9 mouse cellular contexts compared by ENCODE assay signal in genomic region chr7:112328969-112329368, GRCm38 (mm10).
A peak's percentile ranks its signal among the peaks of the same experiment; 100 is the strongest.
DNase-seq lines count a peak whose midpoint lies in the region; ATAC-seq and TF ChIP-seq lines count a peak whose summit lies in the region.
"Had no signal": no experiment of that assay in that cellular context is flagged by ENCODE, and none has a peak within 500 bp of the region (broad histone marks: within the 10 kb centered on the region; RNA-seq: fewer than 3 reads in every experiment).

No protein-coding gene starts in this region.

- 18% methylated on average over 1 of the region's 1 CpGs for WGBS in heart, embryonic 15.5 days

- no peaks in the 10 kb centered on the region for H3K4me1 ChIP-seq in E14TG2a.4 (replicated peaks; ENCODE audit: low read depth, low read length)
- 0 out of 2 replicates have a peak, but pooled peaks cover 19% of the 10 kb centered on the region for H3K4me1 ChIP-seq in heart, embryonic 15.5 days (replicated peaks)
- H3K4me1 ChIP-seq: limb, embryonic 12.5 days had no signal

- no peaks in the 10 kb centered on the region for H3K36me3 ChIP-seq in E14TG2a.4 (ENCODE audit: insufficient read depth, low read length)
- peaks cover 83% of the 10 kb centered on the region for H3K36me3 ChIP-seq in heart, embryonic 15.5 days
- H3K36me3 ChIP-seq: embryonic facial prominence, embryonic 15.5 days; limb, embryonic 12.5 days had no signal

- TF ChIP-seq CTCF in E14TG2a.4 (conservative IDR thresholded peaks at IDR 0.05; ENCODE audit: low read length), result peak; percentile 65

- H3K27ac ChIP-seq in heart, embryonic 15.5 days, result peak overlapping the region; percentile 18; the same call in 1 of the 2 replicates
- H3K27ac ChIP-seq: embryonic facial prominence, embryonic 15.5 days; limb, embryonic 12.5 days had no signal

- peak; percentile 47 to 53 for DNase-seq in left cerebral cortex, adult 18-20 months (ENCODE audit: low spot score in 2 of 2)
- DNase-seq in left cerebral cortex, adult 8-10 months (ENCODE audit: low spot score in 2 of 2), result no peak
- DNase-seq in adrenal gland, postnatal 14 days, result peak; percentile 54
- DNase-seq in lung, postnatal 25 days (ENCODE audit: low spot score), result peak; percentile 73

- ATAC-seq in heart, embryonic 15.5 days (replicated peaks; ENCODE audit: insufficient number of reproducible peaks, insufficient read depth, low FRiP score, low read depth), result no peak
- ATAC-seq in erythroid progenitor cell, adult 5-6 weeks (replicated peaks; ENCODE audit: low FRiP score, poor library complexity, severe bottlenecking), result no peak

- no peak overlapping the region for H3K4me2 ChIP-seq in heart, embryonic 15.5 days
- H3K4me2 ChIP-seq: embryonic facial prominence, embryonic 15.5 days; limb, embryonic 12.5 days had no signal

- H3K27me3 ChIP-seq in E14TG2a.4 (ENCODE audit: insufficient read depth, low read length), result peaks cover 11% of the 10 kb centered on the region
- no peaks in the 10 kb centered on the region for H3K27me3 ChIP-seq in heart, embryonic 15.5 days
- H3K27me3 ChIP-seq: embryonic facial prominence, embryonic 15.5 days; limb, embryonic 12.5 days had no signal

- no peak overlapping the region for H3K9ac ChIP-seq in heart, embryonic 15.5 days
- H3K9ac ChIP-seq: embryonic facial prominence, embryonic 15.5 days; limb, embryonic 12.5 days had no signal

- no peak overlapping the region for H3K4me3 ChIP-seq in E14TG2a.4 (replicated peaks; ENCODE audit: low read length)
- no peak overlapping the region for H3K4me3 ChIP-seq in heart, embryonic 15.5 days
- H3K4me3 ChIP-seq: embryonic facial prominence, embryonic 15.5 days; limb, embryonic 12.5 days had no signal

- H3K9me3 ChIP-seq in E14TG2a.4 (ENCODE audit: low read length), result no peaks in the 10 kb centered on the region
- no peaks in the 10 kb centered on the region for H3K9me3 ChIP-seq in heart, embryonic 15.5 days (replicated peaks)
- H3K9me3 ChIP-seq: embryonic facial prominence, embryonic 15.5 days; limb, embryonic 12.5 days had no signal

Comparison
In these comparisons a context has a peak if more than half of its experiments do, and no peak if none do; other contexts are left out.
1. DNase-seq: peak in left cerebral cortex, adult 18-20 months (2 of 2), adrenal gland, postnatal 14 days (single experiment) and lung, postnatal 25 days (single experiment); none in left cerebral cortex, adult 8-10 months (0 of 2).